Mouse (Mus musculus): ENCODE results near the gene Timm44.

Gene Timm44

DNA sequence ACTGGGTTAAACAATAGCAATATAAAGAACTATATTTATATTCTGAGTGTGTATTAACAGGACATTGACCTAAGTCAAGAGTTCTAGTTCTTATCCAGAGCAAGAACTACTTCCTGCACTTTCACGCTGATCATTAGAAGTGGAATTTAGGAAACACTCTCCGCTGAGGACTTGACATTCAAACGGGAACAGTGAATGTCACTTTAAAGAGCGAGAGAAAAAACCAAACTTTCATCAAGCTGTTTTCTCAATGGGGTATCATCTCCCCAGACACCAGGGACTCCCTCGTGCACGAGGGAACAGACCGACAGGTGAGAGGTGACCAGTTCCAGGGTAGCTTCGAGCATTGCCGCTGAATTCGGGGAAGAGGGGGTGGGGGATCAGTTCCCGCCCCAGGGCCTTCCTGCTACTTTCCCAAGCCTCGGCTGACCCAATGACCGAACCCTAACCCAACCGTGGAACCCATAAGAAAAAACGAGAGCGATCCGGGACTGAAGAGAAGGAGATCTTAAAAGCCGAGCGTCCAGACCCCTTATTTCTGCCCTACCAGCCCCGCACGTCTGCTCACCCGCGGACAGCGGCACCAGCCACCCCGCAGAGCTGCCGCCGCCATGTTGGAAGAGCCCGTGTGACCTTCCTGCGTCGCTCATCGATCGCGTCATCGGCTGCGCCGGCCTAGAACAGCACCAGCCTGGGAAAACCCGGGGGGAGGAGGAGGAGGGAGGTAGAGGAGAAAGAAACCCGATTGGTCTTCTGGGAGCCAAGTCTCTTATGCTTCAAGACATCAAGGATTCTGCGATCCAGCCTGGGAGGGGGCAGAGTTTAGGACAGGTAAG lies at the start of gene Timm44:
Gene Timm44, minus strand, starts transcription at position 639 of the 836 bp plus-strand sequence.
- no peaks in the 10 kb centered on the region for H3K36me3 ChIP-seq (ENCODE audit: control insufficient read depth, insufficient read depth, low read length, poor library complexity, severe bottlenecking)
- peak; percentile 93 for DNase-seq (ENCODE audit: low read depth, low spot score)
- no peaks in the 10 kb centered on the region for H3K27me3 ChIP-seq (ENCODE audit: control insufficient read depth, insufficient read depth, low read length, poor library complexity, severe bottlenecking)

DNA sequence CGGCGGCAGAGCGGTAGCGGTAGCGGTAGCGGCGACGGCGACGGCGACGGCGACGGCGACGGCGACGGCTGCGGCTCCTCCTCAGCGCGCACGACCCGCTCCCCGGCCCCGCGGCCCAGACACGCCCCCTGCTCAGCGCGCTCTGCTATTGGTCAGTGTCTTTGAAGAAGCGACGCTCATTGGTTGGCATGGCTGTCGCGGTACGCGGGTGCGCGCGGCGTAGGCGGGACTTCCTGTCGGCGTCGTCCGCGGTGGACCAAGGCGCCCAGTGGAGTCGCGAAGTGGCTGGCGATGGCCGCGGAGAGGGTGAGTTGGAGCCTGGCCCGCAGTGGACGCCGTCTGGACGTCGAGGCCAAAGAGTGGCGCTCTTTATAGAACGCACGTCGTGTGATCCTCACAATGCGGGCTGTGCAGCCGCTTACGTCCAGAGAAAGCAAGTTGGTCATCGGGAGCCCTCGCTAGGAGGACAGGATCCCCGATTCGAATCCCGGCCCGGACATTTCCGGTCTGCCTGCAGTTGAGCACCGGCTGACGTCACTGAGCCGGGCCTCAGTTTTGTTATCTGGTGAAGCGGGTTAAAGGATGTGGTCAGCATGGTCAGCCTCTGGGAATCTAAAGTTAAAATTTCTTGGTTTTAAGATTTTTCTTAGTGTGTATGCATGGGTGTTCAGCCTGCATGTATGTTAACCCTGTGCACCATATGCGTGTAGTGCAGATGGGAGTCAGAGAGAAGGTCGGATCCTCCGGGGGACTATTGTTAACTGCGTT lies 49.5 kb upstream of the Timm44 start, which contains the start of the genes Ccl25 and Elavl1:
Gene Ccl25, plus strand, starts transcription at position 228 of the 768 bp plus-strand sequence.
Gene Elavl1, minus strand, starts transcription at position 431 of the 768 bp plus-strand sequence.
- H3K36me3 ChIP-seq (ENCODE audit: control insufficient read depth, insufficient read depth, low read length, poor library complexity, severe bottlenecking), result peaks cover 3% of the 10 kb centered on the region; the same call in 1 of the 2 replicates
- H3K27me3 ChIP-seq (ENCODE audit: control insufficient read depth, insufficient read depth, low read length, poor library complexity, severe bottlenecking), result no peaks in the 10 kb centered on the region
- peak; percentile 98 for DNase-seq (ENCODE audit: low read depth, low spot score)

DNA sequence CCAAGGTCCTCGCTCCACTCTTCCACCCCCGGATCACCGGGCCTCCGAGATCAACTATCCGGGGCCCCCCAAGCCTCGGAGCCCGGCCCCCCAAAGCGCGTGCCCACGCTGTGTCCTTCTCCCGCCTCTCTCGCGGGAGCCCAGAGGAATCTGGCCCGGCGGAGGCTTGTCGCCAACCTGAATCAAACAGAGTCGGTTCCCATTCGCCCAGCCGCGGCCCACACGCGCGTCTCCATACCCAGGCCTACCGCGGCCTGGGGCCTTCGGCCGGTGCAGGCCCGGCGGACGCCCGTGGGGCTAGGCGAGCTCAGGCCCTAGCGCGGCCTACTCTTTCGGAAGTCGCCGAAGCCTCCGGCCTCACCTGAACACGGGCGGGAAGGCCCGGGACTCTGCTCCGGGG lies 48.8 kb upstream of the Timm44 start:
- Histone ChIP-seq H3K27me3 (ENCODE audit: control insufficient read depth, insufficient read depth, low read length, poor library complexity, severe bottlenecking) (no peaks in the 10 kb centered on the region), H3K36me3 (ENCODE audit: control insufficient read depth, insufficient read depth, low read length, poor library complexity, severe bottlenecking) (peaks cover 3% of the 10 kb centered on the region; the same call in 1 of the 2 replicates)
- DNase-seq (ENCODE audit: low read depth, low spot score), result no peak

DNA sequence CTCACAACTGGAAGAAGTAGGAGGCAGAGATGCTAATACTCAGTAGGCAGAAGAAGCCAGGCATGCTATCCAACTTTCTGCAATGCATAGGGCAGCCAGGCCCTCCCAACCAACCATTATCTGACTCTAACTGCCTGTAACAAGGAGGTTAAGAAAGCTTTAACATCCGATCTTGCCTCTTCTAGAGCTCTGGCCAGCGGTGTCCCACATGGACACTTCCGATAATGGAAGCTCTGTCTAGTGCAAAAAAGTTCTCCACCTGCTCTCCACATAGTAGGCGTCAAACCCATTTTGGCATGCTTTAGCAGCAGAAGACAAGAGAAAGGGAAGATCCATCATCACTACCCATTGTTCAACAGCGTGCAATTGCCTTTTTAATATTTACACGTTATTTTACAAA lies 48.2 kb upstream of the Timm44 start:
- 0 out of 2 replicates have a peak, but pooled peaks cover under 1% of the 10 kb centered on the region for H3K36me3 ChIP-seq (ENCODE audit: control insufficient read depth, insufficient read depth, low read length, poor library complexity, severe bottlenecking)
- no peak for DNase-seq (ENCODE audit: low read depth, low spot score)
- no peaks in the 10 kb centered on the region for H3K27me3 ChIP-seq (ENCODE audit: control insufficient read depth, insufficient read depth, low read length, poor library complexity, severe bottlenecking)

DNA sequence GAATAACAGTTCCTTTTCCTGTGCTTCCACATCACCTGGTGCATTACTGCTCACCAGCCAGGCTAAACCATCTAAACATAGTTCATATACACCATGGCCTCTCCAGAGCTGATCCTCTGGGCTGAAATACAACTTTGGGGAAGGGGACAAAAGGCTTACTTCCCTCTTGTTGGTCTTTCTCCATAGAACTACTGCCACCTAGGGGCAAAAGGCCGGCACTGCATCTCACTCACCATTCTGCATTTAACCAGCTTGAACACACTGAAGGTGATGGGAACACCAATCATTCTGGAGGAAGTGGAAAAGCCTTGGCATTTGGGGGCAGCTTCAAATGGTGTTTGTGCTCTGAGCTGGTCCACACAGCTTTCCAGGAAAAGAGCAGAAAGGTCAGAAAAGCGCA lies 46.8 kb upstream of the Timm44 start:
- DNase-seq (ENCODE audit: low read depth, low spot score), result peak; percentile 88
- H3K27me3 ChIP-seq (ENCODE audit: control insufficient read depth, insufficient read depth, low read length, poor library complexity, severe bottlenecking), result no peaks in the 10 kb centered on the region
- no peaks in the 10 kb centered on the region for H3K36me3 ChIP-seq (ENCODE audit: control insufficient read depth, insufficient read depth, low read length, poor library complexity, severe bottlenecking)

DNA sequence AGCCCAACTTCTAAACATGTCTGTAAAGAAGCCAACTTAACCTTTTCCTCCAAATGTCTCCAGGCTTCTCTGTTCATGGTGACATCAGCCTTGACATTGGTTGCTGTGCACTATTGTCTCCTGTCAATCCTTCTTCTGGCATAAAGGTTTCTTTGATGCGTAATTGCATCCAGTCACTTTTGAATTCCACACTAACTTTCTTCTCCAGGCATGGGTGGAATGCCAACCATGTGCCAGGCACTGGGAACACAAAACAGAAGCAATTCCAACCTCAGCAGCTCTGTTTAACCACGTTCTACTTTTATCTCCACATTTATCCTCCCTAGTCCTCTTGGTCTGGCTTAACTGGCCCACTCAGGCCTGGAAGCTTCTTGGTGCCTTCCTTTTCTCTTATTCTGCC lies 45.3 kb upstream of the Timm44 start:
- no peaks in the 10 kb centered on the region for H3K27me3 ChIP-seq (ENCODE audit: control insufficient read depth, insufficient read depth, low read length, poor library complexity, severe bottlenecking)
- no peak for DNase-seq (ENCODE audit: low read depth, low spot score)
- H3K36me3 ChIP-seq (ENCODE audit: control insufficient read depth, insufficient read depth, low read length, poor library complexity, severe bottlenecking), result no peaks in the 10 kb centered on the region

DNA sequence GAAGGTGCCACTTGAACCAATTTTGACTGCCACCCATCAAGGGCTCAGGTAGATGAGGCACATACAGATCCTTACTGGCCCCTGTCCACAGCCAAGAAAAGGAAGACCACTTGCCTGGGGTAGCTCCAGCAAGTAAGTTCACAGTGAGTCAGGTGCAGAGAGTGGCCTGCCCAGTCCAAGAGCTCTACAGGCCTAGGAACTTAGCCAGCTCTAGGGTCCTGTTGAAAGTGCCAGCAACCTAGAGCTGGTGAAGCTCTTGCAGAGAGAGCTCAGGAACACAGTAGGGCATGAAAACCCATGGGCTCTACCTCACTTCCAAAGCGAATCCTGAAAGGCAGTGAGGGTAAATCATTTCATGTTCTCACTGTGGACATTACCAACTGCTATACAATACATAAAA lies 44.7 kb upstream of the Timm44 start:
- H3K36me3 ChIP-seq (ENCODE audit: control insufficient read depth, insufficient read depth, low read length, poor library complexity, severe bottlenecking), result no peaks in the 10 kb centered on the region
- no peak for DNase-seq (ENCODE audit: low read depth, low spot score)

DNA sequence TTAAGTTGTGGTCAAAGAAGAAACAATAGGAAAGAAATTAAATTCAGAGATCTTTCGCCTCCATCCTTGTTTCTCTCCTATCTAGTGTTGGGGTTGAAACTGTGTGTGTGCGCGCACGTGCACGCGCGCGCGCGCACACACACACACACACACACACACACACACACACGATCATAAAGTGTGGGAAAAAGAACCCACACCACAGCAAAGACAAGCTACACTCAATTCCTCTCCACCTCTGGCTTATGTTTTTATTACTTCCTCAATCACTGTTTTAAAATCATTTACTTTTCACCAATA lies 43.8 kb upstream of the Timm44 start:
- Histone ChIP-seq H3K36me3 (ENCODE audit: control insufficient read depth, insufficient read depth, low read length, poor library complexity, severe bottlenecking) (no peaks in the 10 kb centered on the region), H3K27me3 (ENCODE audit: control insufficient read depth, insufficient read depth, low read length, poor library complexity, severe bottlenecking) (no peaks in the 10 kb centered on the region)
- DNase-seq (ENCODE audit: low read depth, low spot score), result no peak

More for the DNA sequence above, 44.7 kb upstream of the Timm44 start:
- H3K27me3 ChIP-seq (ENCODE audit: control insufficient read depth, insufficient read depth, low read length, poor library complexity, severe bottlenecking), result no peaks in the 10 kb centered on the region

DNA sequence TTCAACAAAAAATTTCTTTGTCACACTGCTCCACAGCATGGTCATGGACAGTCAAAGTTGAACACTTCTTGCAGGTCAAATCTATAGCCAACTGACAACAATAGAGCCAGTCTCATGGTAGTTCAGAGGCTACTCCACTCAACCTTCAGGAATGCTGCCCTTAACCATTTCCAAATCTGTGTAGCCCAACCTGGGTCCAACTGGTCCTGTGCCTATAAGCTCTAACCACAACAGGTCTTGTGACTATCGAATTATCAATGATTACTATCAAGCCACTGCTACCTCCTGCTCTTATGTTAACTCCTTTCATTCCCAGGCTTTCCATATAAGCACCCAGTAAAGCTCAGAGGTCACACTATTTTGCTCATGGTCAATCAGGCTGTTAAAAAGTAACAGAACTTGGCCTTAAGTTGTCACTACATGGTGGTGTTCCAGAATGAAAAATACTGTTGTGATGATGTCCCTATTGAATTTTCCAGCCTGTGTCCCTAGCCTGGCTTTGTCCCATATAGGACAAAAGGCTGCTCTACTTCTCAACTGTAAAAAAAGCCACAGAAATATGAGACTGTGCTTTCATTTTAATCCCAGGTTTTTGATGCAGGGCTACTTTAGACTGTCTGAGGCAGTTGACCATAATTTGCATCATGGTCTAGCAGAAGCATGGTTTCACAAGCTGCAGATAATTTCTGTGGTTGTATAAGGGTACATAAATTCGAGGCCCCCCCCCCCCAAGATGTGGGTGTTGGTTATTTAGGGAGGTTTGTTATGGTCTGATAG lies 43.3 kb upstream of the Timm44 start:
- Histone ChIP-seq H3K27me3 (ENCODE audit: control insufficient read depth, insufficient read depth, low read length, poor library complexity, severe bottlenecking) (no peaks in the 10 kb centered on the region), H3K36me3 (ENCODE audit: control insufficient read depth, insufficient read depth, low read length, poor library complexity, severe bottlenecking) (no peaks in the 10 kb centered on the region)
- no peak for DNase-seq (ENCODE audit: low read depth, low spot score)

DNA sequence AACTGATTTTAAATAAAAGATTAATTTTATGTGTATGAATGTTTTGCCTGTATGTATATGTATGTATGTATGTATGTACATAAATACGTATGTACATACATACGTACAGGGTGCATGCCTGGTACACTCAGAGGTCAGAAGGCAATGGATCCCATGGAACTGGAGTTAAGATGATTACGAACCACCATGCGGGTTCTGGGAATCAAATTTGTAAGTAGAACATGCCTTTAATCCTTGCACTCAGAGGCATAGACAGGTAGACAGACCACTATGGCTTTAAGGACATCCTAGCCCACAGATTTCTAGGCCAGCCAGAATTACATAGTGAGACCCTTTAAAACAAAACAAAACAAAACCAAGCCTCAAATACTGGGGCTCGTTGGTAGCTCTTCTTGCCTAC lies 42.4 kb upstream of the Timm44 start:
- no peak for DNase-seq (ENCODE audit: low read depth, low spot score)
- H3K36me3 ChIP-seq (ENCODE audit: control insufficient read depth, insufficient read depth, low read length, poor library complexity, severe bottlenecking), result no peaks in the 10 kb centered on the region

DNA sequence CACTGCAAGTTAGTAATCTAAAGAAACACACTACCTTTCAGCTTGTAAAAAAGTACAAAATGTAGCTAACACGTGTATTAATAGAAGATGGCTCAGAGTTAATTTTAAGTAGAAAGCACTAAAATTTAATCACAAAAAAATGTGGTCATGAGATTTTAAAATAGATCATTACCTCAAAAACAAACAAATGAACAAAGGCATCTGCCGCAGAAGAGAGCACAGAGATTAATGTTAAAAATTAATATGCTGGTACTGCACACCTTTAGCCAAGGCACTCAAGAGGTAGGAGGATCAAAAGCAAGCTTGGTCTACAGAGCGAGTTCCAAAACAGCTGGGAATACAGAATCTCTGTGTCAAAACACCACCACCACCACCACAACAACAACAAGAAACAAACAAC lies 39.1 kb upstream of the Timm44 start:
- H3K36me3 ChIP-seq (ENCODE audit: control insufficient read depth, insufficient read depth, low read length, poor library complexity, severe bottlenecking), result peaks cover 4% of the 10 kb centered on the region
- DNase-seq (ENCODE audit: low read depth, low spot score), result no peak

More for the DNA sequence above, 42.4 kb upstream of the Timm44 start:
- no peaks in the 10 kb centered on the region for H3K27me3 ChIP-seq (ENCODE audit: control insufficient read depth, insufficient read depth, low read length, poor library complexity, severe bottlenecking)

DNA sequence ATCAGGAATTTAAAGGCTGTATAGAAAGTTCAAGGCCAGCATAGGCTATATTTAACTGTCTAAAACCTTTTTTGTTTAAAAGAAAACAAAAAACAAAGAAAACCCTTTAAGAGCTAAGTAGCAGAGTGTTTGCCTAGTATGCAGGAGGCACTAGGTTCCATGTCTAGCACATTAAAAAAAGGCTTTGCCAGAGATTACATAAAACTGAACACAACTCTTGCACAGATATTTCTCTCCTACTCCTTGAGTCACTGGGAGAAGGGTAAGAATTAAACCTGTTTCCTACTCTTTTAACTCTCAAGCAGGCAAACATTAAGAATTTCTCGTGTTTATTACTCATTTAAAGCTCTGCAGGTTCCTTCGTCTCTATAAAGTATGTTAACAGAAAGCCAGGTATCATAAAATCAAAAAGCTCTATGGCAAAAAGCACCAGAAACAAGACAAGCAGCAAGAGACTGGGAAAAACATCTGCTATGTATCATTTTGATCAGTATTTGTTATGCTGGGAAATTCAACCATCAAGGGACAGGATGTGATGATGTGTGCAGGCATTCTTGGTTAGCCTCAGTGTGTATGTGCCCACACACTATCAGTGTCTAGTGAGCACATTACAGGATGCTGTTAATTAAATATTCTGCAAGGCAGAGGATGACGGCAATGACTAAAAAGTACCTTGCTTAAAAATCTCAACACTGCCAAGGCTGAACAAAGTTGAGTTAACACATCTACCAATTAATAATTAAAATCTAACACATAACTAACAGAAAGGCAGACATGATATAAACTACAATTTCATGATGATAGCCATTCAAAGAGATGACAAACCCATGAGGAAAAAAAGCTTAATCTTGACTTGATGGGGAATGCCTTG lies 37.8 kb upstream of the Timm44 start:
- H3K27me3 ChIP-seq (ENCODE audit: control insufficient read depth, insufficient read depth, low read length, poor library complexity, severe bottlenecking), result no peaks in the 10 kb centered on the region

More for the DNA sequence above, 39.1 kb upstream of the Timm44 start:
- H3K27me3 ChIP-seq (ENCODE audit: control insufficient read depth, insufficient read depth, low read length, poor library complexity, severe bottlenecking), result no peaks in the 10 kb centered on the region

DNA sequence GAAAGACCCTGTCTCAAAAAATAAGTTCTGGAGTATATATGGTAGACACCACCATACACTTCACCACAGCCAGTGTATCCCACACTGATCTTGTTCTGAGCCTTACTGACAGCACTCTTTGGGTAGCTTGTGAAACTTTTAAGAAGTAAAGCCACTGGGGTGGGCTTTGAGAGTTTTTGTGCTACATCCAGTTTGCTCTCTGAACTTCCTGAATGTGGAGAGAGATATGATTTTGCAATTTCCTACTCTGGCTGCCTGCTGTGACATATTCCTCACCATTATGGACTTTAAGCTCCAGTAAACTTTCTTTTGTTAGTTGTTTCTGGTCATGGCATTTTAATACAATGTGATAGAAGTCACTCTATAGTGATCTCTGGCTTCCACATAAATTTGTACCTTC lies 36.4 kb upstream of the Timm44 start:
- Histone ChIP-seq H3K36me3 (ENCODE audit: control insufficient read depth, insufficient read depth, low read length, poor library complexity, severe bottlenecking) (peaks cover 7% of the 10 kb centered on the region), H3K27me3 (ENCODE audit: control insufficient read depth, insufficient read depth, low read length, poor library complexity, severe bottlenecking) (no peaks in the 10 kb centered on the region)
- DNase-seq (ENCODE audit: low read depth, low spot score), result no peak

More for the DNA sequence above, 37.8 kb upstream of the Timm44 start:
- DNase-seq (ENCODE audit: low read depth, low spot score), result peak; percentile 18
- H3K36me3 ChIP-seq (ENCODE audit: control insufficient read depth, insufficient read depth, low read length, poor library complexity, severe bottlenecking), result peaks cover 7% of the 10 kb centered on the region

DNA sequence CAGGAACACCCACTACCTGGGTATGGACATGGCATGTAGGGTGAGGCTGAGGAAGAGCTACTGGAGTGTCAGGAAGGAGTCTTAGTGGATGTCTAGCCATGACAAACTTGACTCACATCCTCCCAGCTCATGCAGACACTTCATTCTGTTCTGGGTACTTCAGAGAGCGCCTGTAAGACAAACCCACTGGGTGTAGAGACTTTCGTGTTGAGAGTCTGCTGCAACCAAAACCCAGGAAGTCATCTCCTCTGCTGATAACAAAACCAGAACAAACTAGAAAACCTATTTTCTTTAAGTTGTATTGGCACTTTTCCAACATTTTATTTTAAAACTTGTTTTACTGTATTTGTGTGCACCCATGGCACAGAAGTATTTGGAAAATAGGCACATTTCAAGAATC lies 30.1 kb upstream of the Timm44 start:
- DNase-seq (ENCODE audit: low read depth, low spot score), result no peak
- H3K36me3 ChIP-seq (ENCODE audit: control insufficient read depth, insufficient read depth, low read length, poor library complexity, severe bottlenecking), result peaks cover 9% of the 10 kb centered on the region
- H3K27me3 ChIP-seq (ENCODE audit: control insufficient read depth, insufficient read depth, low read length, poor library complexity, severe bottlenecking), result no peaks in the 10 kb centered on the region
